21 mouse cellular contexts compared by ENCODE assay signal in genomic region chr11:69491711-69492110, GRCm38 (mm10). TPM values are rescaled to one million over a fixed set of nuclear protein-coding genes. Genes with fewer than 3 reads are reported as not detected.
DNase-seq lines count a peak whose midpoint lies in the region; ATAC-seq and TF ChIP-seq lines count a peak whose summit lies in the region.
"Had no signal": no experiment of that assay in that cellular context is flagged by ENCODE, and none has a peak within 500 bp of the region (broad histone marks: within the 10 kb centered on the region; RNA-seq: fewer than 3 reads in every experiment).

No protein-coding gene starts in this region.

- H3K9ac ChIP-seq in heart, adult 2 months (ENCODE audit: low read depth, low read length), result no peak overlapping the region
- H3K9ac ChIP-seq: hindbrain, embryonic 14.5 days had no signal

- WGBS in heart, adult 2 months, result 60% methylated on average over 7 of the region's 7 CpGs

- DNase-seq in CD4-positive helper T cell, adult 2 months (ENCODE audit: low read depth, low spot score), result peak; percentile 31
- DNase-seq in CD8-positive naive resting alpha-beta T cell, adult 2 months (ENCODE audit: low read depth in 2 of 2, low spot score in 2 of 2), result peak; percentile 13 to 28
- DNase-seq in right cerebral cortex, adult 2 months (ENCODE audit: low spot score in 2 of 2), result no peak
- no peak for DNase-seq in heart, postnatal 4 days
- DNase-seq in heart, adult 2 months, result no peak
- DNase-seq: adrenal gland, postnatal 14 days; cerebellum, adult 11-12 months; cerebellum, adult 9-10 months; cerebellum, postnatal 36 days; gastrocnemius, adult 2 months; gastrocnemius, postnatal 25 days; heart, postnatal 10 days had no signal

- no peak overlapping the region for H3K27ac ChIP-seq in heart, adult 2 months
- H3K27ac ChIP-seq: embryonic facial prominence, embryonic 10.5 days; gastrocnemius, adult 2 months; heart, embryonic 10.5 days; hindbrain, embryonic 10.5 days; hindbrain, embryonic 14.5 days had no signal

- ATAC-seq in hematopoietic stem cell, adult 5-6 weeks (replicated peaks in 1 of 2; ENCODE audit: insufficient read depth in 1 of 2, low FRiP score in 2 of 2, low TSS enrichment in 1 of 2, low read depth in 1 of 2, poor library complexity in 2 of 2, severe bottlenecking in 2 of 2), result peak; percentile 27 to 48; a peak in 2 of 4 replicates
- ATAC-seq: activated CD4-positive, CD25-positive, alpha-beta regulatory T cell, adult 4 months; forebrain, embryonic 14.5 days; inflammation-experienced regulatory T-cells, adult 6 months; intestine, postnatal 0 days had no signal

- intact Hi-C loops in heart, adult 2 months (cut with DNase I), result no loop called here

- no peak for TF ChIP-seq EP300 in heart, adult 2 months (IDR thresholded peaks at IDR 0.05; ENCODE audit: insufficient read depth, low read depth, low read length)

- H3K4me3 ChIP-seq in heart, adult 2 months, result no peak overlapping the region
- H3K4me3 ChIP-seq: embryonic facial prominence, embryonic 10.5 days; gastrocnemius, adult 2 months; heart, embryonic 10.5 days; hindbrain, embryonic 10.5 days had no signal

- no peaks in the 10 kb centered on the region for H3K79me2 ChIP-seq in heart, adult 2 months (replicated peaks; ENCODE audit: control insufficient read depth, insufficient read depth, low read length)

- no peak for TF ChIP-seq POLR2A in heart, adult 2 months (IDR thresholded peaks at IDR 0.05; ENCODE audit: insufficient read depth, low read depth, low read length)

- no peaks in the 10 kb centered on the region for H3K4me1 ChIP-seq in heart, adult 2 months (ENCODE audit: control insufficient read depth, insufficient read depth, low read length)

- H3K27me3 ChIP-seq in heart, adult 2 months (ENCODE audit: control insufficient read depth, insufficient read depth, low read length), result no peaks in the 10 kb centered on the region

- no peak for TF ChIP-seq CTCF in heart, adult 2 months (IDR thresholded peaks at IDR 0.05)

- H3K36me3 ChIP-seq in heart, adult 2 months (ENCODE audit: control insufficient read depth, insufficient read depth, low read length), result no peaks in the 10 kb centered on the region
- H3K36me3 ChIP-seq: embryonic facial prominence, embryonic 10.5 days had no signal

RNA-seq across cellular contexts. Expression of gene Dnah2, which starts 57.2 kb away (rescaled TPM):
- under 0.01 TPM in 1 of 2 replicates, not detected in the other for total RNA-seq in hematopoietic stem cell, adult 5-6 weeks (2017)
- under 1 TPM; 0.20 to 0.50 TPM for total RNA-seq in heart, postnatal 4 days (2021)
- total RNA-seq in heart, adult 2 months (2021), result under 1 TPM; 0.08 to 0.41 TPM
- 0.15 and 0.23 TPM in 2 replicates for polyA plus RNA-seq in heart, adult 2 months (2012; rRNA removed)

Comparison
In these comparisons a context has a peak if more than half of its experiments do, and no peak if none do; other contexts are left out.
1. DNase-seq: peak in CD4-positive helper T cell, adult 2 months (single experiment) and CD8-positive naive resting alpha-beta T cell, adult 2 months (2 of 2); none in right cerebral cortex, adult 2 months (0 of 2), heart, postnatal 4 days (single experiment) and heart, adult 2 months (0 of 2).